Mouse (Mus musculus): ENCODE measurements at regions not wholly inside any gene's neighbourhood (a gene's known extent, or its start where the extent isn't known, plus 50 kb on each side); places are given as distances from the start of the nearest gene placed in this dataset.

DNA sequence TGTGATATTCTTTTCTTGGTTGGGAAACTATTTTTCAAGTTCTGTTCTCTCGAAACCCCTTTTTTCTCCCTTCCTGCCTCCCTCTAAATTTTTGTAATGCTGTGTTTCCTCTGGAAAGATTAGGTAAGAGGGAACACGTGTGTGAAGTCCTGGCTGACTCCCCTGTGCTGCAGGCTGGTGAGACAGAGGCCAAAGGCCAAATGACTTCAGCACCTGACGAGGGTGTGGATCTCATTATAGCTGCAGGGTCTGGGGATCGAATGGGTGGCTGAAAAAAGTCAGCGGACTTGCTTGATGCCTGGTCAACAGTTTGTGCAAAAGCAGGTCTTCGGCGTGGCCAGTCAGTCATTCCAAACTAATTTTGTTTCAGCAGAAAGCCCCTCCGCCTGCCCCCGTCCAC lies 159.1 kb downstream of the En1 start:
- peak; percentile 59 for DNase-seq

DNA sequence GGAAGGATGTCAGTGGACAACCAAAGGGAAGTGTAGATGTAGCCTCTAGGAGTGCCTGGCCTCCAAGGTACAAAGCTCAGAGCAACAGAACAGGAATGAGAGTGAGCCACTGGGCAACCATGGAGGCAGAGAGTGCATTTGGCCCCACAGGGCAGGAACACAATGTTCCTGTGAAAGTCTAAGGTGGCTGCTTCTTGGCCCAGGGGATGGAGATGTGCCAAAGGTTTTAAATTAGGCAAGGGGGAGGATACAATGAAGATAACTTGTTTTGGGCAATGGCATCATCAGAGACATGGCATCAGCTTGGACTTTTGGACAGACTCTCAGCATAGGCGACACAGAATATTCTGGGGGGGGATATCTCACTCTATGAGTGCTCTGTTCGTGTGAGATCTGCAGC lies 160.3 kb downstream of the En1 start:
- peak; percentile 91 for DNase-seq

DNA sequence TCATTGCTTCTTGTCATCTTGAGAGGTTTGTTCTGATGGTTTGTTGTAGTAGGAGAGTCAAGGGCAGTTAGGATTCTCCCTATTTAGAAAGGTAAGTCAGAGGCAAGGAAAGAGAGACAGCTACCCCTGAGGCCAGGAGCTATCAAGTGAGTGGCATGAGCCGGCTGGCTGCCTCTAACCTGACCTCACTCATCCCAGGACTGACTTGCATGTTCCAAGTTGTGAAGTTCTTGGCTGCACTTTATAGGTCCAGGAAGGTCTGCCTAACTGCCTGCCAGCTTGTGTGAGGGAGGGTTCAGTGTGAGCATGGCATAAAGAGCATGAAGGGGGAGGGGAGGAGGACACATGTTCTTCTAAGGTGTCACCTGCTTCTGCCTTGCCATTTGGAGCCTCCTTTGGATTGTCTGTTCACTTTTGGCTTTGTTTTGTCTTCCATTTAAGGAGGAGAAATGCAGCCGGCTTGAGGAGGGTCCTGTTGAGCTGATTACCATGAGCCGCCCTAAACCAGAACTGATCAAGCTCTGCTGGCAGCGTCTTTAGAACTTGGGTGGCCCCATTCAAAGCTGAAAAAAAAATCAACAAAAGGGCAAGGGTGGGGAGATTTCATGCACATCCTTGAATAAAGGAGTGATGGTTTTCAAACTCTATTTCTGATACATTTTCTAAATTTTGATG lies 160.8 kb downstream of the En1 start:
- peak; percentile 98 for DNase-seq

DNA sequence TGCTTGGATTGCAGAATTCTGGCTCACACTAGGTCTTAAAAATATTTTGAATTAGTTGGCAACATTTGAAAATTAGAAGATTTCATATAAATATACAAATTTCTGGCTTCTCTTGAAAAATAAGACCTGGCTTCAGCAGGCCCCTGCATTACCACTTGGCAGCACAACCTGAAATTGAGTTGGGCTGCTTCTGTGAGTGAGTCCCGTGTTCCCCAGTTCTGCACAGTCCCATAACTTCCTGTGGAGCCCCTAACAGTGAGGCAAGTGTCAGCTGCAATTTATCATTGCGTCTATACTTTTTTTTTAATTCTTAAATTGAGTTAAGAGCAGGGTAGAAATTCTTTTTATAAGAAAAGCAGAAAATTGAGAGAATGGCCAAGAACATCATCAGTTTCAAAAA lies 164.8 kb downstream of the En1 start:
- DNase-seq: peak; percentile 44

DNA sequence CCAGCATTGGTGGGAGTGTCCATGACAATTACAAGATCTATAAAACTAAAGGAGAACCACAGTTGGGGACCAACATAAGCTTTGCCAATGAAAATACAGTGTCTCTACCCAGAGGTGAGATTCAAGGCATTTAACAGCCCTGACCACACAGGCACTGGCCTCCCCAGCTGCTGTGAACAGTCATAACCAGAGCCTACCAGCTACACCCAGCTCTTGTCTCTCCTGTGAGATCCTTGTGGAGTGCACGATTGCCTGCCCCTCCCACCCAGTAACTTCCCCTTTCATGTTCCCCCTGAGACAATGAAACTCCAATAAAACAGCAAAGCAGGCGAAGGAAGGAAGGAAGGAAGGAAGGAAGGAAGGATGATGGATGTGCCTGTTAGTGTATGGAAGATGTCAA lies 169.1 kb downstream of the En1 start:
- DNase-seq: peak; percentile 85

DNA sequence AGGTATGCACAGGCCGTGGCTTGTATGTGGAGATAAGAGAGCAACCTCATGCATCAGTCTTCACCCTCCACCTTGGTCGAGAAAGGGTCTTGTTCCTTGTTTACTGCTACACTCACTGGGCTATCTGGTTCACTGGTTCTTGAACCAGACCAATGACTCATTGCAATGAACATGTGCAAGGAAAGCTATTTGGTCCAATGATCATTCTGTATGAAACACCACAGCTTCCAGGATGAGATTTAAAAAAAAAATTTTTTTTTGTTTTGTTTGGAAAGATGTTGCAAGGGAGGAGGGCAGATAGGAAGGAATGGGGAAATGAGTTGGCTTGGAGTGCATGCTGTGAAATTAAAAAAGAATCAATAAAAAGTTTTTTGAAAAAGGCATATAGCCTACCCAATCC lies 174.7 kb downstream of the En1 start:
- DNase-seq: no peak

DNA sequence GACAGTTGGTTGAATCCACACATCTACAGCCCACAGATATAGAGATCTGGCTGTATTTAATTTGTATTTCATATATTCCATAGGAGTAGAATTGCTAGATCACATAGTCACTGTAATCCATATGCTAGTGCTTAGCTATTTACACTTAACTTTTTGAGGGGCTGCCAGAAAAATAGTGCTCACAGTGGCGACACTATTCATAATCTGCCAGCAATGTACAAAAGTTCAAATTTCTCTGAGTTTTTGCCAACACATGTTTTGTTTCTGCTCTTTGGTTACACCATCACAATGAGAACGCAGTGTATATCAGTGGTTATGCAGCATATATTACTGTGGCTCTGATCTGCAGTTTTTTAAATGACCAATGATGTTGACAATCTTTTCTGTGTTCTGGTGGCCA lies 175.2 kb downstream of the En1 start:
- no peak for DNase-seq

DNA sequence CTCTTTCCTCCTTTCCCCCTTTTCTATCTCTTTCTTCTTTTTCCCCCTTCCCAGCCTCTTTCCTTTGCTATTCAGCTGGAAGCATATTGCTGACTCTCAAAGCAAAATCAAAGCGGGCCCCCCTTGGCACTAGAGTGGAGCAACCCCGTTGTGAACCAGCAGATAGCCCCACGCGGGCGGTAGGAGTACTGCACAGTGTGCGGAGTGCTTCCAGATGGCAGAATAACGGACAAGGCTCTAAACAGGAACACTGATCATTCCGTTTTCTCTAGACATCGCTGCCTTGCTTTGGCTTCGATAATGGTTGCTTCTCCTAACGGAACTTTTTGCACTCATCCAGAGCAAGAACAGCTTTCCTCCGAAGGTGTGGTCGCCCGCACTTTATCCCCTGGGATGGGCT lies 193.0 kb downstream of the En1 start:
- DNase-seq: peak; percentile 85

DNA sequence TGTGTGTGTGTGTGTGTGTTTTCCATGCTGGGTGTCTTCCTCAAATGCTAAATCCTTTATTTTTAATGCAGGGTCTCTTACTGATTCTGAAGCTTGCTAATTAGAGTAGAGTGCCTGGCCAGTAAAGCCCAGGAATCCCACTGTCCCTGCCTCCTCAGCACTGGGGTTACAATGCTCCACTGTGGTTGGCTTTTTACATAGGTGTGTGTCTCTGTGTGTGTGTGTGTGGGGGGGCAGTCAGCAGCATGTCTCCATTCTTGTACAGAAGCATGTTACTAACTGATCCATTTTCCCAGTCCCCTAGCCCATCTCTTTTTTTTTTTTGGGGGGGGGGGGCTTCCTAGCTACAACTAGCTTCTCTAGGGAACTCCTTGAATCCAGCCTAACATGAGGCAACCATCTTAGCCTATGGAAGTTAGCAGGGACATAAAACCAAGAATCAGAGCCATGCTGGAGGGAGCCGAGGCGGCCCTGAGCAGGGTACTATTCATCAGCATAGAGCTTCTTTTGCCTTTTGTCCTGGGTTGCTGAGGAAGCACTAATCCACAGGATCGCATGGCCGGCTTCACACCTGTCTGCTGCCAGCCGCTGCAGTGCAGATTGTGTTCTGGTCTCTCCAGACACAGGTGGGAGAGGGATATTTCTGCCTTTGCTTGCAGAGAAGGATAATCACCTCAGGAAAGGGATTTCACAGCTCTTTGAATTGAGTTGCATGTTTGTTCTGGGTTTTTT lies 199.2 kb downstream of the En1 start:
- DNase-seq: peak; percentile 49

DNA sequence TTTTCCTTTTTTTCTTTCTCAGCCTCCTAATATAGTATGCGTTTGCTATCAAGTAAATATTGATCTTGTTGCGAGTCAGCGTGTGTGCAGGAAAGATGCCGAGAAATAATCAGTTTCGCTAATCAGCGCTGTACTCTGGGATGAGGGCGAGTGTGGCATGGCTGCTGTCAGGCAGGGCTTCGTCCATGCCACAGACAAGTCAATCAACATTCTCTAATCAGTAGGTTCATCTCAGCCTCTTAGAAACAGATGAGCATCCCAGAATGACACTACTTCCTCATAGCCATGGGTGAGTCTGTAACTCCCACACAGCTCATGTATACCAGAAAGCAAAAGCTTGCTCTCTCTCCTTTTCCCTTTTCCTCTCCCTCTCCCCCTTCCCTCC lies 199.8 kb downstream of the En1 start:
- peak; percentile 53 for DNase-seq

DNA sequence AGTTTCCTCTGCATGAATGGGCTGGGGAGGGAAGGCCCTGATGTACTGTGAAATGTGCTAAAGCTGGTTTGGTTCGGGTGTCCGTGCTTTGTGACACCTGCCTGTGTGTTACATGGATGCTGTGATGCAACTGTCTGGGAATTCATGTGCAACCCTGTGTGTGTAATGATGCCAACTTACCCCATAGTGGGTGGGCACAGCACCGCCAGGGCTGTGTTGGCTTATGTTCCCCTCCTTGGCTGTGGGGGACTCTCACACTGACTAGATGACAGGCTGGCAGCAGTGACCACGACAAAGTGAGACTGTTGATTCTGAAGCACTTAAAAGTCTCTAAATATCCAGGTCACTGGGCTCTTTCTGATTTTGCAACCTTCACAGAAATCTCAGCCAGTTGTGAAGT lies 212.2 kb downstream of the En1 start:
- no peak for DNase-seq

DNA sequence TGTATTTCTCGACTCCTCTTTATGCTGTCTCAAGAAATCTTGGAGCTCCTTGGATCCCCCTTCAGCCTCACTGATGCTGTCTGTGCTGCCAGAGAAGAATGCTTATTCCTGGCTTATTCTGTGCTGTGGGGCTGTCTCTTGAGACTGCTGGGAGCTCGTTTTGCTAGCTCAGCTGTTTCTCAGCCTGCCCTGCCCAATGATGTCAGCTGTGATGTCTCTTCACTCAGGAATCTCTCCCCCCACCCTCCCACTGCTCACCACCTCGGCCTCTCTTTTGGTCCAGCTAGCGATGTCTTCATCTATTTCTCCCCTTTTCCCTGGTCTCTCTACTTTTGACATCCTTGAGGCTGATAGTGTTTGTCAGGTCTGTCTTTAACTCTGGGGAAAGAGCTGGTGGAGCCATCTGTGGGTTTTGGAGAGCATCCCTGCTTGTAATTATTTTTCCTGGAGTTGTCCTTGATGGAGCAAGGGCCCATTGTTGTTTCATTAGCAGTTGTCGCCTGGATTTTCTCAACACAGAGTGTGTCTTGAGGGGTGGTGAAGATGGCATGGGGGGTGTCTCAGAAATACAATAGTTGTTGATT lies 214.1 kb downstream of the En1 start:
- DNase-seq: no peak

DNA sequence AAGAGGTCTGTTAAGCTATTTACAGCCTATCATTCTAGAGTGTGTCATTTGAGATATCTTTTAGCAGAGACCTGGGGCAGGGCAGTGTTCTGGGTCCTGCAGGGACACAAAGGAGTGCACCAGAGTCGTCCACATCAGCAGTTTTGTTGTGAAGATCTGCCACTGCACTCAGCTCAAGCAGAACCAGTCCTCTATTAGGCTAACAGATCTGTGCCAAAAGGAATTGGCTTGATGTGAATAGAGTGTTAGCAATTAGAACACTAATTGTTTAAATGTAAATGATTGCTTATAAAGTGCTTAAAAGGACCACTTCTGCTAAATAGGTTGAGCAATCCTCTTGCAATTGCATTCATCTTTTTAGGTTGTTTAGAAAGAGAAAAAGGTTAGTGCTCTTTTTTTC lies 215.3 kb downstream of the En1 start:
- no peak for DNase-seq

DNA sequence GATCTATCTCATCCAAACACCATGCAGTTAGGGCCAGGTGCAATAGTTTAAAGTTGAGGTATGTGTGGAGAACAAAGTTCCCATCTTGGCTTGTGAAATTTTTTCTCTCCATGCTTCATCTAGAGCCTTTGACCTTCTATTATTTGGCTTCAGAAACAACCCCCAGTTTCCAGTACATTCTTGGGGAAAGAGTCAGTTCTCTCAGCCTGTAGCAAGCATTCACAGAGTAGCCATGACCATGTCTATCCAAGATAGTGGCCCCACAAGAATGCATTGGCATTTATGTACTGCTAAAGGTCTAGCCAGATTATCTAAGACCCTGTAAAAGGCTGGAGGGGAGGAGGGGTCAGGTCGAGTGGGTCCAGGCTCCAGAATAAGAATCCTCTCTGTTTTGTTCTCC lies 229.8 kb downstream of the En1 start:
- DNase-seq: no peak

DNA sequence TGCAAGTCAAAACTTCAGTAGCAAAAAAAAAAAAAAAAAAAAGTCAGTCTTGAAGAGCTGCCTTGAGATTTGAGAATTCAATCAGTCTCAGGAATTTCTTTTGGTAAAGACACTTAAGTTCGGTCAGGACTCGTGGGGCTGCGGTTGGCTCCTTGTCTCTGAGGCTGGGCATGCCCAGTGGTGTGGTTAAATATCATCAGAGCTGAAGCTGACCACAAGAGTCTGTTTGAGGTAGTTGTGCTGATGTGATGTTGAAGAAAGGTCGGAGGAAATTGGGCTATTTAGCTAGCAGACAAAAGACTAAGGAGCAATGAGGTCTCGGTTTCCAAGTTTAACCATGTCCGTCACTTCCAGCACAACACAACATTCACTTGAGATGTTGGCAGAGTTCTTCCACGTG lies 240.4 kb downstream of the En1 start:
- no peak for DNase-seq

DNA sequence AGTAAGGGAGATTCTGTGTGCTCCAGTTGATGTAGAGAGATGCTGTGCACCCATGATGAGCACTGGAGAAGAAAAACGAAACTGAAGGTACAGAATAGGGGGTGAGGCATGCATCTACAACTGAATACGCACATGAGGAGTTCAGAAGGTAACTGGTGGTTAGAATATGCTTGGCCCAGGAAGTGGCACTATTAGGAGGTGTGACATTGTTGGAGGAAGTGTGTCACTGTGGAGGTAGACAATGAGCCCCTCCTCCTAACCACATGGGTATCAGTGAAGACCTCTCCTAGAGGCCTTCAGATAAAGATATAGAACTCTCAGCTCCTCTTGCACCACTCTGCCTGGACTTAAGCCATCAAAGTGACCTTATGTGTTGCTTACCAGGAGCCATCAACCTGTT lies 243.9 kb downstream of the En1 start:
- no peak for DNase-seq

DNA sequence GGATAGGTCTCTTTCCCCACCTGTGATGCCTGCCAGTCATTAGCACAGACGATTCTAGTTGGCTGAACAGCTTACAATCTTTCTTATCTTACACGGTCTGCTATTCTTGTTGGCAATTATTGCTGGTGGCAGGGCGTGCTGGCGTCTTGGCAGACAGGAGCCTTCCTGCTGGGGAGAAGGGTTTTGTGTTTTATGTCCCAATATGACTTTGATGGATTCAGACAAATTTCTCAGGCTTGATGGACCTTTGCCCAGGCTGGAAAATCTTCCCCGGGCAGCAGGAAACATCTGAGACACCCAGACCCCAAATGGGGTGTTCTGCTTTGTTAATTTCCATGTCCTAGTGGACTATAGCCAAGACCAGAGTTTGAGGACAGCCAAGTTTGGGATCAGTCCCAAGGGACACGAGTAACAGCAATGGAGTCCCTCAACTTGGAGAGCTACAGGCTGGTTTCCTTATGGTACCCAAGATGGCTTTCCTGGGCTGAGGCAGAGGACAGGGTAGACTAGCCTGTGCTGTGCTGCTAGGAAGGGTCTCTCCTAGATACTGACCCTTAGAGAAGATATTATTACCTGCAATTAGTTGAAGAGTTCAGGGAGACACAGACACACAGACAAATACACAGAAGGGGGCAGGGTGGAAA lies 249.8 kb downstream of the En1 start:
- peak; percentile 82 for DNase-seq

DNA sequence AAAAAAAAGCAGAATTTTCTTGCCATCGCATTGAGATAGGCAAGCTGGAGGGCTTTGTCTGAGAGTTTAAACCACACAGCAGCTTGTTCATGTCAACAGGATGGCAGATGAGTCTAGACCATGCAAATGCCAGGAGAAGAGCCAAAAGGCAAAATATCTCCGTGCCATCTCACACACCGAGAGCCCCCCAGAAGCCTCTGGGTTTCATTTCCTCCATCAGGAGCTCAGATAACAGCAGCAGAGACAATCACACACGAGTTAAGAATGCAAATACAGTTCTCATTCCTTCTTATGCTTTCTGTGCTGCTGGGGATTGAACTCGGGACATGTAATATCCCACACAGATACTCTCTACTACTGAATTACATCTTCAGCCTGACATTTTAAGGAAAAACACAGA lies 255.3 kb downstream of the En1 start:
- no peak for DNase-seq

DNA sequence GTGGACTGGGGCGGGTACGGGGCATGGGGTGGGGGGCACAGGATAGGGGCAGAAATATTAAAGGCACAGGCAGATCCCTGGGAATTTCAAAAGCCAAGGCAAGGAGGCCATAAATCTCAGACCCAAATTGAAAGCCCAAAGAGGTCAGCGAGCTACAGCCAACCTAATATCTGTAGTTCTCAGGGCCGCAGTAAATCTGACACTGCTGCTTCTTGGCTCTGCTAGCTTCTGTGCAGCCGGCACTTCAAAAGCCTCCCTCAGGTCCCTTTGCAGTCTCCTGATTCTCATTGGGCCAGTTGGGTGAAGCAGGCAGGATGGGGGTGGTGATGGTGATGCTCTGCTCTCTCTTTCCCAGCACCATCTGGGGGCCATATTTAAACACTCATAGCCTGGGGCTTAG lies 257.3 kb downstream of the En1 start:
- no peak for DNase-seq

DNA sequence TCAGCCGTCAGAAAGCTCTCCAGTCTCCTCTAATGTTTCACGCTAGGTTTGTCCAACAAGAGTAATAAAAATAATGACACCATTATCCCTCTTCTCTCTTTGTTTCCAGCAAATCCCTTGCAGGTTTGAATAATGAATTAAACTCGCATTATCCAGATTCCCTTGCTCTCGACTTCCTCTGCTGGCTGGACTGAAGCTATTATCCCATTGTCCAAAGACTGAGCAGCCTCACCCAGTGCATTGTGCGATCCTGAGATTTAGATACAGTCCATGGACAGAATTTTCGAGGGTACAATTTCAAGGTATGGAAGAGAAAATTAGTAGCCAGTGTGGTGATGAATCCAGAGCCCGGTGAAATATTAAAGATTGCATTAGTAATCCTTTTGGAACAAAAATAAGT lies 270.3 kb downstream of the En1 start:
- DNase-seq: no peak

DNA sequence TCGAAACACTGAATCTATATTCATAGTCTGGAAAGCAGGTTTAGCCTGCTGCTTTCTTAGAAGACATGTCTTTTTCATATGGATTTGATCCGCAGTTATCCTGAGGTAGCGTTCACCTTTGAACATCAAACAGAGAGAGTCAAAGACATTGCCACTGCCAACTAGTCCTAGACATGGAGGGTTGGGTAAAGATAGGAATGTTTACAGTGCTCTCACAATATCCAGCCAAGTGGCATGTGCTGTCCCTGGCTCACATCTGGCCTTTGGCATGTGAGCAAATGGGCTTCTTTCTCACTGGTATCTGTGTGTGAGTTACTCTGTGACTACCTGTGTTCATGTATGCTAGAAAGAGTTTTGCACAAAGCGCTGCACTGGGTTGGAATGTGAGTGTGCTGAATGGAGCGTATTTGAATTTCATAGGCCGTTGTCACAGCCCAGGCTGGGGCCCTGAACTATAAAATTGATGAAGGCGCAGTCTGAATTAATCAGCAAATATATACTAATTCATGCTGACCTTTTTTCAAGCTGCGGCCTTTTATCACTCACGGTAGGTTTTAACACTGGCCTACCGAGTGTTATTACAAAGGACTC lies 280.8 kb downstream of the En1 start:
- DNase-seq: no peak

DNA sequence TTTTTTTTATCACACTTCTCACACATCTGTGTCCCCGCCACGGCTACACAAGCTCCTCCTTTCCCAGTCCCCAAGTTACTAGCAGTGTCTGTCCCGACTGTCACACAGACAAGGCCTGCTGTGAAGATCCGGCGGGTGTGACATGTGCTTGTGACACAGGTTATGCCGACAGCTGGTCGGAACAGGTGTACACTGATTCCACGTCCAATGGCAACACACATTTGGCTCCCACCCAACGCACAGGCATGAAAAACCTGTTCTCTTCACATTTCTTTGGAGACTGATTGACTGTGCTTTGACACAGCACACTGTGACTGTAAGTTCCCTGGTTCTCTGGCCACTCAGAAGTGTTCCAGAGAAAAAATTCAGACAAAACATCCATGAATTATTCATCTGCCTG lies 281.4 kb downstream of the En1 start:
- no peak for DNase-seq

DNA sequence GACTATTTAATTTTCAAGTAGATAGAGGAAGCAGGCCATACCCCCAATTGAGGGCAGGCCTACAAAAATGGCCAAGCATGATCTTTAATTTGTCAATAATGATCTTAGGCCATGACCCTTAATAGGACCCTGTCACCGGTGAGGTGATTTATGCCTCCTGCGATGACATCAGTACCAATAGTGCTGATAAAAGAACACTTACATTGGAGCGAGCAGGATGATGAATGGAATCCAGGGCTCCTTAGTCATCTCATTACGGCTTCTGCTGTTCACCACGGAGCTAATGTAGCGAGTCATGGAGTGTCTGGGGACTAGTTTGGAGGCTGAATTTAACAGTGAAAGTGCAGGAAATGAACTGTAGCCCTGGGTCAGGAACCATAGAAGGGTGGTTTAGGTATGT lies 308.6 kb downstream of the En1 start:
- DNase-seq: no peak
